Comparison of ENCODE assay signal across 24 mouse cellular contexts in the genomic region with DNA sequence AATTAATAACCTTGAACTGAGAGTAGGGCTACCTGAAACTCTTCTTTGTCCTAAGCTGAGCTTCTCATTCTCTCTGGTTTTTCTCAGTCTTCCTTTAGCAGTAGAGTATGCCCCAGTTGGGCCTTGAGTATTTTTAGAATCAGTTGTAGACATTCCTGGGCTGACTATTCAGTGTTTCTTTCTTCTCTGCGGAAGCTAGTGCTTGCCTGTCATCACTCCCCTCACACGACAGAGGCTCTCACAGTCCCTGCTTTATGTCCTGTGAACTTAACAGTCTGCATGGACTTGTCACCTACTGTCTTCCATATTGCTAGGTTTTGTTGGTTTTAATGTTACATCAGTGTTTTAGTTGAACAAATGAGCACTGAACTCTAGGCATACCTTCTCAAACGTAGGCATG. TPM values are rescaled to one million over a fixed set of nuclear protein-coding genes. Genes with fewer than 3 reads are reported as not detected.
DNase-seq lines count a peak whose midpoint lies in the region; ATAC-seq and TF ChIP-seq lines count a peak whose summit lies in the region.
"Had no signal": no experiment of that assay in that cellular context is flagged by ENCODE, and none has a peak within 500 bp of the region (broad histone marks: within the 10 kb centered on the region; RNA-seq: fewer than 3 reads in every experiment).

No protein-coding gene starts in this region.

- no peaks in the 10 kb centered on the region for H3K27me3 ChIP-seq in heart, adult 2 months (ENCODE audit: control insufficient read depth, insufficient read depth, low read length)
- no peaks in the 10 kb centered on the region for H3K27me3 ChIP-seq in heart, embryonic 12.5 days (replicated peaks)
- H3K27me3 ChIP-seq in heart, postnatal 0 days (ENCODE audit: control insufficient read depth, insufficient read depth, low read length): no peaks in the 10 kb centered on the region
- H3K27me3 ChIP-seq: forebrain, embryonic 13.5 days; intestine, embryonic 15.5 days; limb, embryonic 13.5 days; megakaryocyte, embryonic 14.5 days; midbrain, embryonic 12.5 days; neural tube, embryonic 12.5 days had no signal

- H3K36me3 ChIP-seq in heart, adult 2 months (ENCODE audit: control insufficient read depth, insufficient read depth, low read length): peaks cover 11% of the 10 kb centered on the region
- peaks cover 29% of the 10 kb centered on the region for H3K36me3 ChIP-seq in heart, embryonic 12.5 days
- peaks cover 13% of the 10 kb centered on the region for H3K36me3 ChIP-seq in heart, postnatal 0 days (replicated peaks; ENCODE audit: control insufficient read depth, insufficient read depth, low read length)
- H3K36me3 ChIP-seq: intestine, embryonic 15.5 days had no signal

- 46% methylated on average over 3 of the region's 3 CpGs for WGBS in heart, adult 2 months
- 19% methylated on average over 3 of the region's 3 CpGs for WGBS in heart, embryonic 12.5 days
- 23% methylated on average over 3 of the region's 3 CpGs for WGBS in heart, postnatal 0 days

- TF ChIP-seq EP300 in heart, adult 2 months (IDR thresholded peaks at IDR 0.05; ENCODE audit: insufficient read depth, low read depth, low read length): no peak
- peak; percentile 90 for TF ChIP-seq EP300 in heart, postnatal 0 days (IDR thresholded peaks at IDR 0.05; ENCODE audit: low read depth)

- no peaks in the 10 kb centered on the region for H3K4me1 ChIP-seq in heart, adult 2 months (ENCODE audit: control insufficient read depth, insufficient read depth, low read length)
- H3K4me1 ChIP-seq in heart, embryonic 12.5 days (replicated peaks): peaks cover 17% of the 10 kb centered on the region
- 0 out of 2 replicates have a peak, but pooled peaks cover 13% of the 10 kb centered on the region for H3K4me1 ChIP-seq in heart, postnatal 0 days (ENCODE audit: control insufficient read depth, insufficient read depth)
- H3K4me1 ChIP-seq: forebrain, embryonic 13.5 days; intestine, embryonic 15.5 days; limb, embryonic 13.5 days; megakaryocyte, embryonic 14.5 days; midbrain, embryonic 12.5 days; neural tube, embryonic 12.5 days had no signal

- intact Hi-C loops in heart, adult 2 months (cut with DNase I): no loop called here

- peak overlapping the region; percentile 42; the same call in 1 of the 2 replicates for H3K27ac ChIP-seq in heart, adult 2 months
- H3K27ac ChIP-seq in heart, embryonic 12.5 days (ENCODE audit: poor library complexity, severe bottlenecking): peak overlapping the region; percentile 98
- H3K27ac ChIP-seq in heart, postnatal 0 days (ENCODE audit: low read depth): peak overlapping the region; percentile 94
- H3K27ac ChIP-seq: forebrain, embryonic 13.5 days; hindbrain, postnatal 0 days; intestine, embryonic 15.5 days; kidney, postnatal 0 days; limb, embryonic 13.5 days; midbrain, embryonic 12.5 days; neural tube, embryonic 12.5 days had no signal

- no peaks in the 10 kb centered on the region for H3K79me2 ChIP-seq in heart, adult 2 months (replicated peaks; ENCODE audit: control insufficient read depth, insufficient read depth, low read length)

- H3K4me3 ChIP-seq in heart, adult 2 months: no peak overlapping the region
- H3K4me3 ChIP-seq in heart, embryonic 12.5 days: no peak overlapping the region
- no peak overlapping the region for H3K4me3 ChIP-seq in heart, postnatal 0 days (ENCODE audit: low read depth, low read length)
- H3K4me3 ChIP-seq: forebrain, embryonic 13.5 days; intestine, embryonic 15.5 days; limb, embryonic 13.5 days; megakaryocyte, embryonic 14.5 days; midbrain, embryonic 12.5 days; myocyte; neural tube, embryonic 12.5 days had no signal

- TF ChIP-seq POLR2A in heart, adult 2 months (IDR thresholded peaks at IDR 0.05; ENCODE audit: insufficient read depth, low read depth, low read length): no peak

- H3K9ac ChIP-seq in heart, adult 2 months (ENCODE audit: low read depth, low read length): no peak overlapping the region
- H3K9ac ChIP-seq in heart, embryonic 12.5 days: no peak overlapping the region
- H3K9ac ChIP-seq in heart, postnatal 0 days (replicated peaks; ENCODE audit: low read depth, low read length): no peak overlapping the region
- H3K9ac ChIP-seq: forebrain, embryonic 13.5 days; intestine, embryonic 15.5 days; limb, embryonic 13.5 days; midbrain, embryonic 12.5 days; neural tube, embryonic 12.5 days had no signal

- H3K9me3 ChIP-seq in heart, embryonic 12.5 days (replicated peaks): no peaks in the 10 kb centered on the region
- no peaks in the 10 kb centered on the region for H3K9me3 ChIP-seq in heart, postnatal 0 days (replicated peaks; ENCODE audit: control insufficient read depth, low read length)
- H3K9me3 ChIP-seq: forebrain, embryonic 13.5 days; intestine, embryonic 15.5 days; limb, embryonic 13.5 days; megakaryocyte, embryonic 14.5 days; midbrain, embryonic 12.5 days; neural tube, embryonic 12.5 days had no signal

- DNase-seq in heart, adult 18-20 months: peak; percentile 64 to 69
- peak; percentile 39 to 60 for DNase-seq in heart, adult 2 months
- peak; percentile 88 for DNase-seq in heart, postnatal 0 days (ENCODE audit: low spot score)
- no peak for DNase-seq in thymus, postnatal 36 days
- no peak for DNase-seq in kidney, postnatal 14 days
- DNase-seq in layer of hippocampus, postnatal 25 days (ENCODE audit: extremely low spot score in 1 of 2, low spot score in 1 of 2): no peak
- no peak for DNase-seq in frontal cortex, postnatal 10 days (ENCODE audit: low spot score in 2 of 2)
- DNase-seq: adrenal gland, postnatal 36 days; B cell, adult 2 months; cerebellum, adult 18-20 months; cerebellum, postnatal 14 days; kidney, adult 2 months; lung, postnatal 36 days had no signal

- peak overlapping the region; percentile 47; the same call in 1 of the 2 replicates for H3K4me2 ChIP-seq in heart, embryonic 12.5 days
- H3K4me2 ChIP-seq in heart, postnatal 0 days (ENCODE audit: low read depth, low read length): 0 out of 2 replicates have a peak overlapping the region, but pooled peaks have one; percentile 22
- H3K4me2 ChIP-seq: forebrain, embryonic 13.5 days; intestine, embryonic 15.5 days; limb, embryonic 13.5 days; liver, embryonic 11.5 days; midbrain, embryonic 12.5 days; neural tube, embryonic 12.5 days had no signal

- ATAC-seq in heart, embryonic 12.5 days (ENCODE audit: insufficient number of reproducible peaks, low FRiP score): peak; percentile 87
- peak; percentile 98 for ATAC-seq in heart, postnatal 0 days (ENCODE audit: insufficient read depth, low read depth)
- ATAC-seq: forebrain, embryonic 13.5 days; hindbrain, postnatal 0 days; intestine, embryonic 15.5 days had no signal

- TF ChIP-seq CTCF in heart, adult 2 months (IDR thresholded peaks at IDR 0.05): no peak
- no peak for TF ChIP-seq CTCF in heart, postnatal 0 days (IDR thresholded peaks at IDR 0.05; ENCODE audit: low read depth)

RNA-seq across cellular contexts. Expression of gene Hltf, which starts 24.6 kb away (rescaled TPM):
- total RNA-seq in heart, adult 18-20 months (2021): 10 to 100 TPM; 10.4 to 14.2 TPM
- 10 to 100 TPM; 11.9 to 14.2 TPM for total RNA-seq in heart, adult 2 months (2021)
- 3.1 and 6.4 TPM in 2 replicates for polyA plus RNA-seq in heart, adult 2 months (2012; rRNA removed)
- 19.1 and 21.3 TPM in 2 replicates for polyA plus RNA-seq in heart, embryonic 12.5 days (2016; fragmentation: Nextera tagmentation; extraction: Ambion mirVana)
- total RNA-seq in heart, postnatal 0 days (2014; rRNA removed; ENCODE audit: low replicate concordance): 7.3 and 8.9 TPM in 2 replicates
- polyA plus RNA-seq in heart, postnatal 0 days (2015; fragmentation: Nextera tagmentation; extraction: Ambion mirVana): 9.6 TPM in 2 replicates
- 10 to 100 TPM; 20.9 to 22.5 TPM for total RNA-seq in layer of hippocampus, postnatal 25 days (2021)

RNA-seq across cellular contexts. Expression of gene Hps3, which starts 47.0 kb away (rescaled TPM):
- 1 to 10 TPM; 6.4 to 9.4 TPM for total RNA-seq in heart, adult 18-20 months (2021)
- 1 to 10 TPM; 7.1 to 8.3 TPM for total RNA-seq in heart, adult 2 months (2021)
- polyA plus RNA-seq in heart, adult 2 months (2012; rRNA removed): 5.9 and 7.7 TPM in 2 replicates
- polyA plus RNA-seq in heart, embryonic 12.5 days (2016; fragmentation: Nextera tagmentation; extraction: Ambion mirVana): 11.4 and 12.6 TPM in 2 replicates
- 11.0 and 18.5 TPM in 2 replicates for total RNA-seq in heart, postnatal 0 days (2014; rRNA removed; ENCODE audit: low replicate concordance)
- 7.5 and 9.4 TPM in 2 replicates for polyA plus RNA-seq in heart, postnatal 0 days (2015; fragmentation: Nextera tagmentation; extraction: Ambion mirVana)
- 10 to 100 TPM; 17.0 to 18.9 TPM for total RNA-seq in layer of hippocampus, postnatal 25 days (2021)

Comparison
In these comparisons a context has a peak if more than half of its experiments do, and no peak if none do; other contexts are left out.
1. DNase-seq: peak in heart, adult 18-20 months (2 of 2), heart, adult 2 months (2 of 2) and heart, postnatal 0 days (single experiment); none in thymus, postnatal 36 days (0 of 2), kidney, postnatal 14 days (single experiment), layer of hippocampus, postnatal 25 days (0 of 2) and frontal cortex, postnatal 10 days (0 of 2).
2. H3K27ac ChIP-seq: peak in every context shown above with its lines; median percentile 98 in heart, embryonic 12.5 days; 94 in heart, postnatal 0 days; 42 in heart, adult 2 months.